Mouse (Mus musculus) ES-Bruce4 (cell line): ENCODE data around the gene Rmdn2. TPM values are rescaled to one million over a fixed set of nuclear protein-coding genes. Genes with fewer than 3 reads are reported as not detected.

Source experiments
- H3K27ac ChIP-seq: 2 replicates; pipeline ENCODE4 v1.5.1; 2012; ENCODE audit warnings: low read length, inconsistent platforms; ENCODE audit not compliant: insufficient read depth
- H3K27me3 ChIP-seq: 2 replicates; pipeline ENCODE4 v1.6.1; 2012; ENCODE audit warnings: mild to moderate bottlenecking, low read length, inconsistent platforms; ENCODE audit not compliant: control insufficient read depth, poor library complexity, insufficient read depth, severe bottlenecking
- H3K36me3 ChIP-seq: 2 replicates; pipeline ENCODE4 v1.6.1; 2012; ENCODE audit warnings: inconsistent platforms, mild to moderate bottlenecking, low read length, moderate library complexity; ENCODE audit not compliant: control insufficient read depth, poor library complexity, insufficient read depth, severe bottlenecking
- H3K4me1 ChIP-seq: one replicate; pipeline ENCODE4 v1.8.1; 2011; ENCODE audit warnings: low read length; ENCODE audit not compliant: control insufficient read depth, insufficient read depth
- H3K4me3 ChIP-seq: 2 replicates; pipeline ENCODE4 v1.5.1; 2011; ENCODE audit warnings: low read depth, mild to moderate bottlenecking, low read length
- H3K9ac ChIP-seq: 2 replicates; pipeline ENCODE4 v1.6.1; 2012; ENCODE audit warnings: low read depth, mild to moderate bottlenecking, inconsistent platforms; ENCODE audit not compliant: poor library complexity, severe bottlenecking
- H3K9me3 ChIP-seq: replicated peaks from 2 replicates; pipeline ENCODE4 v1.6.1; 2012; ENCODE audit warnings: mild to moderate bottlenecking, low read length, inconsistent platforms; ENCODE audit not compliant: control insufficient read depth, poor library complexity, insufficient read depth, severe bottlenecking
- CTCF ChIP-seq: IDR thresholded peaks from one replicate; pipeline ENCODE4 v1.8.1; 2011; ENCODE audit warnings: low read depth, low read length
- EP300 ChIP-seq: IDR thresholded peaks from 2 replicates; pipeline ENCODE4 v1.6.1; 2011; ENCODE audit warnings: low read depth, low read length; ENCODE audit not compliant: insufficient read depth
- POLR2A ChIP-seq: IDR thresholded peaks from one replicate; pipeline ENCODE4 v1.8.1; 2011; ENCODE audit warnings: low read length; ENCODE audit not compliant: insufficient read depth
- polyA plus RNA-seq: library from polyadenylated mRNA; stranded (reverse); fragments of >200 nt; gene quantifications from 2 replicates; pipeline ENCODE4 v1.2.4, GENCODE M21; 2011; ENCODE audit warnings: low read depth; ENCODE audit not compliant: missing spikeins, insufficient read depth, insufficient read length

Gene Rmdn2
- polyA plus RNA-seq, 1 experiment = 2.0 TPM

DNA sequence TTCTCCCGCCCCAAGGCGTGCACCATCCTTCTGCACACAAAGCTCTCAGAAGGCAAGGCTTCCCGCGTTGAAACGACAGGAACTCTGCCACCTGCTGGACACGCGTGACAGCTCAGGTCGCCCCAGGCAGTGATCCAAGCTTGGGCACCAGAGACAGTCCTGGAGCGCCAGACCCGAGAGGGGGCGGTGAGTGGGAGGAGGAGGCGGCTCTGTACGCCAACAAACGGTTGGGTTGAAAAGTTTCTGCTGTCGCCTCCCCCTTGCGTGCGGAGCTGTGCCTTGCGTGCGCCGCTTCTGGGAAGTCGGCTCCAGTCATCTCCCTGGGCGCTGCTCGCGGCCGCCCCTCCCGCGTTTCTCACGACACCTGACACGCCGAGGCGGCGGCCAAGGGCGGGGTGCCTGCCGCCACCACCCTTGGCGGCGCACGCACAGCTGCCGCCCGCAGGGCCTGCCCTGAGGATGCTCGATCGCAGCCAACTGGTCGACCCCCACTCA lies 104.0 kb downstream of the Rmdn2 start:
- Histone ChIP-seq H3K27ac (no peak overlapping the region), H3K9me3 (no peaks in the 10 kb centered on the region), H3K4me3 (peak overlapping the region; percentile 11), H3K9ac (no peak overlapping the region), H3K27me3 (peaks cover 14% of the 10 kb centered on the region), H3K4me1 (no peaks in the 10 kb centered on the region), H3K36me3 (no peaks in the 10 kb centered on the region)
- peak; percentile 62 for TF ChIP-seq CTCF
- no peak for TF ChIP-seq POLR2A
- peak; percentile 55; the same call in 1 of the 2 replicates for TF ChIP-seq EP300

DNA sequence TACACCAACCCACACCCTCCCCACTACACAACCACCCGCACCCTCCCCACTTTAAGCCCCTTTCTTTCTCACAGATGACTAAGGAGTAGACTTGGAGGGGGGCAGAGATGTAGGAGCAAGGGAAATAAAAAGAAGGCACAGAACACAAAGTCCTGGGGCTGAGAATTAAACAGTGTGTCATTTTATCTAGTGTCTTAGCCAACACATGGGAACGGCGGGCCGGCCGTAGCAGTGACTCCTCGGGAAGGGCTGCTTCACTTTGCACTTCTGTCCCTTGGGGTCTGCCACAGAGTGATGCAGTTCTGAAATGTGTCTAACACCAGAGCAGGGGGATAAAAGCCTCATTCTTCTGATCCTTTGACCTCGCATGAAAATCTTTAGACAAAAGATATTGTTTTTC lies 109.0 kb downstream of the Rmdn2 start:
- no peak overlapping the region for H3K9ac ChIP-seq
- no peak for TF ChIP-seq CTCF
- TF ChIP-seq EP300 = no peak
- no peak for TF ChIP-seq POLR2A
- H3K9me3 ChIP-seq = no peaks in the 10 kb centered on the region
- no peak overlapping the region for H3K4me3 ChIP-seq
- peaks cover 5% of the 10 kb centered on the region; the same call in 1 of the 2 replicates for H3K27me3 ChIP-seq
- no peaks in the 10 kb centered on the region for H3K4me1 ChIP-seq
- H3K27ac ChIP-seq = no peak overlapping the region
- H3K36me3 ChIP-seq = no peaks in the 10 kb centered on the region

DNA sequence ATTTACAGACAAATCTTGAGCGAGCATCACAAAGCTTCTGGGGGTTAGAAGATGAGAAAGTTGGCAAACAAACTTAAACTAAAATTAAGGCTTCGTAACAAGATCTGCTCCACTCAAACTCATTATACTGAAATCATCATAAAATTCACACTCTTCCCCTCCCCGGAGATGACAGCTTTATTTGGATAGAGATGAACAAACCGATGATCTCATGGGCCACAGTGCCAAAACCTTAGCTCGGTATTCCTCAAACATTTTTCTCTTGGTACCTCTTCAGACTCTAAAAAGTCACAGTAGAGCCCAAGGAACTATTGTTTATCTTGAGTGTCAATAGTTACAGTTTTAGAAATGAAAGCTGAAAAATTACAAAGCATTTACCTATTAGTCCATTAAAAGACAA lies 115.0 kb downstream of the Rmdn2 start:
- no peak overlapping the region for H3K4me3 ChIP-seq
- H3K9ac ChIP-seq = no peak overlapping the region
- H3K9me3 ChIP-seq = no peaks in the 10 kb centered on the region
- no peak overlapping the region for H3K27ac ChIP-seq
- H3K27me3 ChIP-seq = peaks cover 1% of the 10 kb centered on the region; the same call in 1 of the 2 replicates
- no peak for TF ChIP-seq POLR2A
- no peak for TF ChIP-seq CTCF
- TF ChIP-seq EP300 = no peak
- no peaks in the 10 kb centered on the region for H3K36me3 ChIP-seq
- no peaks in the 10 kb centered on the region for H3K4me1 ChIP-seq

DNA sequence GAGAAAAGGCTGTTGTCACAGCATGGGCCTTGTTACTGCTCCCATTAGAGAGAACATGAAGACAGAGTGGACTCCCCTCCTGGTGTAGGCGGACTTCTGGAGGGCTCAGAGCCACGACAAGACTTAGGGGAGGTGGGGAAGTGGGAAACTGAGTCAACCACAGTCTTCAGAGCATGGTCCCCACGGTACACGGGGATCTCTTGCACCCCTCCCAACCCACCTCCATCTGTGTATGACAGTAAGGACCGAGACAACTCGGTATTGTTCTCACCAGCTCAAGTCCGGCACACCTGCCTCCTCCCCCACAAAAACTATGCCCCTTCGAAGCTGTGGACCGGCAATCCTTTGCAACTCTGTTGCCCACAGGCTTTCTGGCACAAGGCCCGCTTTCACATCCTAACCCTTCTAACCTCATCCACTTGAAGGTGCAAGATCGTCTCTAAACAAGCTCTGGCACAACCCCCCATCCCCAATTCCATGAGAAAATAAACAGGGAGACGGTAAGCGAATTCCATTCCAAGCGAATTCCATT lies 116.5 kb downstream of the Rmdn2 start:
- Histone ChIP-seq H3K36me3 (no peaks in the 10 kb centered on the region), H3K4me3 (no peak overlapping the region), H3K9me3 (no peaks in the 10 kb centered on the region), H3K27me3 (no peaks in the 10 kb centered on the region), H3K27ac (no peak overlapping the region), H3K4me1 (no peaks in the 10 kb centered on the region), H3K9ac (no peak overlapping the region)
- TF ChIP-seq POLR2A (no peak), CTCF (no peak), EP300 (no peak)

DNA sequence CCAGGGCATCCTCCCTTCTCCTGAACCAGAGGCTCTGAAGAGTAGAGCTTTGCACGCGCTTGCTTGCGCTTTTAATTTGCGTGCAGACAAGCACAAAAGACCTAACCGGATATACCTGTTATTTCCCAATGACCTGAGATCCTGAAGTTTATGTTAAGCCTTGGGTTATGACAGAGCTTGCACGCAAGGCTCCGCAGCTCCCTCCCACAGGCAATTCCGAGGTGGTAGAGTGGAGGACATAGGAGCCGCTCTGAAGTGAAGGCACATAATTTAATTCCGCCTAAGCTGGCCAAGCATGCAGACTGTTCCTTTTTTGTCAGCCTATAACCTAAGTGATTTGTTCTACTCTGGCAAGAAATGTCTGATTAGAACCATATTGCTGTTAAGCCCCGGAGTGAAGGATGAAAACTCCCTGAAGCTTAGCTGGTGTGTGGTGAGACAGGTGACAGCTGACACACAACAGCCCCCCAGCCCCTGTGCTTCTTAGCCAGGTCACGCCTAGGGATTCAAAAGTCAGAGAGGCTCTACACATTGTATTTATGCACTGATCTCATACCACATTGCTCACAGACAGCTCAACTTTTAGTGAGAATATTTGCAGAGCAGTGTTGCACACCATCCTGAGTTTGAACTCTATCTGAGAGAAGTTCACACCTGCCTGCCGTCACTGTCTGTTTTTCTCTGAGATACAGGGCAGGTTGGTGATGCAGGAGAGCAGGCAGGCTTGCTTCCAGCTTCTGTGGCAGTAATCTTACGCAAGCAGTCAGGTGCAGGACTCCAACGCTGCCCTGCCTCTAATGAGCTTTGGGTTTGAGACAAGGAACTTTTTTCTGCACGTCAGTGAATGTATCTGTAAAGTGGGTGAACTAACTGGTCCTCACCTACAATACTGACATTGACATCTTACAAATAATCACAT lies 117.2 kb downstream of the Rmdn2 start:
- H3K27me3 ChIP-seq = no peaks in the 10 kb centered on the region
- H3K27ac ChIP-seq = no peak overlapping the region

DNA sequence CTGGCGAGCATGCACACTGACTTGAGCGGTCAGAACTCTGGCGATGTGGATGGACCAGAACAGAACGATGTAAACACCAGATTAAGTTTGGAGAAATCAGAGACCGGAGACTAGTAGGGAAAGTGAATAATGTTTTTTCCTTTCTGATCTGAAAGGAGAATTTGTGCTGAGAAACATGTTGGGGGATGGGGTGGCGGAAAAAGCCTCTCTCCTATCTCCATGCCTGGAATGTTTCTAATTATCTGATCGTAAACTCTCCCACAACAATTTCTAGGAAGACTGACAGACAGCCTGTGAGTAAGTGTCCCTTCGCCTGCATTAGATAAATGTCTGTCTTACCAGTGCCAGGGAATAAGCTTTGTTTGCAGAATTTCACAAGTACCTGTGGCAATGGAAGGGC lies 119.3 kb downstream of the Rmdn2 start:
- no peak overlapping the region for H3K27ac ChIP-seq
- H3K36me3 ChIP-seq = no peaks in the 10 kb centered on the region
- H3K27me3 ChIP-seq = no peaks in the 10 kb centered on the region
- H3K9me3 ChIP-seq = no peaks in the 10 kb centered on the region
- TF ChIP-seq CTCF (no peak), POLR2A (no peak), EP300 (no peak)
- H3K4me3 ChIP-seq = no peak overlapping the region
- no peaks in the 10 kb centered on the region for H3K4me1 ChIP-seq
- no peak overlapping the region for H3K9ac ChIP-seq

More for the DNA sequence above, 117.2 kb downstream of the Rmdn2 start:
- no peak overlapping the region for H3K4me3 ChIP-seq
- H3K36me3 ChIP-seq = no peaks in the 10 kb centered on the region
- H3K9me3 ChIP-seq = no peaks in the 10 kb centered on the region
- no peak for TF ChIP-seq POLR2A
- no peak for TF ChIP-seq CTCF
- no peak for TF ChIP-seq EP300
- no peaks in the 10 kb centered on the region for H3K4me1 ChIP-seq
- H3K9ac ChIP-seq = no peak overlapping the region
